Mouse (Mus musculus): Measurements from ENCODE around the gene Shld2.

DNA sequence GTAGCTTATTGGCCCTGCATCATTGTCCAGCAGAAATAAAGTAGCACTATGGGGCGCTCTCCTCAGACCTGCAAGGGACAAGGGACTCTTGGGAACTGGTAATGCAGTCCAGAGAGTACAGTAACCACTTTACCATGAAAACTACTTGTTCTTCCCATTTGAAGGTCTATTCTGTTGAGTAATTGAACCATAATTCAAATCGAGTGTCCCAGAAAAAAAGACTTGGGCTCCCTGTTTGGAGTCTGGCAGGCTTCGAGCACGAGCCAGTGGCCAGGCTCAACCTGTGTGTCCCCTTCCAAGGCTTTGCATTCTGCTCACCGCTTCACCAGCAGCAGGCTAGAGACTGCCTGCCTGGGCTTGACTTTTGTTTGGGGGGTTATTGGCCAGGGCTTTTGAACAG lies 34.1 kb upstream of the Shld2 start:
- TF ChIP-seq CTCF (IDR thresholded peaks at IDR 0.05; ENCODE audit: control insufficient read depth, insufficient read depth, insufficient read length), result no peak
- TF ChIP-seq MYOG (IDR thresholded peaks at IDR 0.05; ENCODE audit: control insufficient read depth, extremely low read depth, insufficient read length), result no peak
- TF ChIP-seq MAX (IDR thresholded peaks at IDR 0.05), result no peak
- no peak for TF ChIP-seq USF1 (IDR thresholded peaks at IDR 0.05; ENCODE audit: low read depth)
- TF ChIP-seq MYOD1 (IDR thresholded peaks at IDR 0.05; ENCODE audit: control insufficient read depth, insufficient read length, low read depth), result no peak
- no peak for TF ChIP-seq CEBPB (IDR thresholded peaks at IDR 0.05; ENCODE audit: low read depth)
- TF ChIP-seq FOSL1 (IDR thresholded peaks at IDR 0.05; ENCODE audit: insufficient read depth, low read length, poor library complexity, severe bottlenecking), result no peak
